Mouse (Mus musculus) kidney, postnatal 4 days (tissue): ENCODE data around the gene Pfas.
"Not testable (repeated sequence)": the region's sequence is repeated elsewhere in the genome, so short reads cannot be mapped to it uniquely, and the experiment has no call there.

Source experiments
- DNase-seq, 2 experiments: peaks; one replicate each; pipeline ENCODE4 v3.0.0; 2021; ENCODE audit warnings: mixed read lengths in 2 of 2

Gene Pfas

GRCm38 (mm10) chr11:69015644-69016441, 7.6 kb upstream of the Pfas start, which contains the start of gene Ctc1:
Gene Ctc1, plus strand, starts transcription at chr11:69015911.
- peak; percentile 92 to 94 for DNase-seq

- DNase-seq, result peak; percentile 89 to 92
These were observed 3.9 kb upstream of the Pfas start for GRCm38 (mm10) chr11:69012071-69012601.

- not testable (repeated sequence) for DNase-seq
These were observed 3.2 kb upstream of the Pfas start for GRCm38 (mm10) chr11:69011445-69011844.

- DNase-seq, result no peak
These were observed 2.4 kb upstream of the Pfas start for GRCm38 (mm10) chr11:69010400-69011323.

GRCm38 (mm10) chr11:69009508-69009907, 1.2 kb upstream of the Pfas start:
- DNase-seq, result no peak

- not testable (repeated sequence) for DNase-seq
These were observed 1.7 kb downstream of the Pfas start for GRCm38 (mm10) chr11:69006575-69006974.

- no peak for DNase-seq
These were observed 3.1 kb downstream of the Pfas start for GRCm38 (mm10) chr11:69005193-69005592.

GRCm38 (mm10) chr11:69003592-69003991, 4.7 kb downstream of the Pfas start:
- peak; percentile 52 to 59 for DNase-seq

- DNase-seq, result not testable (repeated sequence)
These were observed 5.5 kb downstream of the Pfas start for GRCm38 (mm10) chr11:69002782-69003181.

- no peak for DNase-seq
These were observed 11.2 kb downstream of the Pfas start for GRCm38 (mm10) chr11:68997080-68997479.

- peak; percentile 44 to 46 for DNase-seq
These were observed 13.9 kb downstream of the Pfas start for GRCm38 (mm10) chr11:68994377-68994776.

- no peak for DNase-seq
These were observed 15.1 kb downstream of the Pfas start for GRCm38 (mm10) chr11:68993122-68993521.

GRCm38 (mm10) chr11:68988341-68988740, 19.9 kb downstream of the Pfas start:
- DNase-seq, result no peak

- no peak for DNase-seq
These were observed 20.8 kb downstream of the Pfas start for GRCm38 (mm10) chr11:68987365-68987882.

- DNase-seq, result peak; percentile 92
These were observed 25.5 kb downstream of the Pfas start for GRCm38 (mm10) chr11:68982639-68983369.

- DNase-seq, result no peak
These were observed 27.3 kb downstream of the Pfas start for GRCm38 (mm10) chr11:68980919-68981318.

GRCm38 (mm10) chr11:68979320-68979733, 28.9 kb downstream of the Pfas start:
- no peak for DNase-seq

GRCm38 (mm10) chr11:68975601-68976000, 32.7 kb downstream of the Pfas start:
- DNase-seq, result no peak

- no peak for DNase-seq
These were observed 33.2 kb downstream of the Pfas start, which contains the start of gene Rangrf for GRCm38 (mm10) chr11:68975085-68975484. Gene Rangrf, minus strand, starts transcription at chr11:68975185.

- DNase-seq, result no peak
These were observed 34.2 kb downstream of the Pfas start for GRCm38 (mm10) chr11:68974059-68974450.

- DNase-seq, result peak; percentile 92 to 94
These were observed 34.8 kb downstream of the Pfas start for GRCm38 (mm10) chr11:68973250-68974058.
